Mouse (Mus musculus) embryonic fibroblast, embryonic 13.5 days (primary cell): ENCODE data around the gene Fkbp8.

ENCODE experiments used
- CTCF ChIP-seq: IDR thresholded peaks from 2 replicates; pipeline ENCODE4 v1.5.1; 2011; ENCODE audit warnings: mild to moderate bottlenecking, control low read depth, low read length, moderate library complexity, borderline replicate concordance; ENCODE audit not compliant: insufficient read depth
- POLR2A ChIP-seq: IDR thresholded peaks from 2 replicates; pipeline ENCODE4 v1.6.1; 2011; ENCODE audit warnings: low read depth, mild to moderate bottlenecking, control low read depth, low read length, moderate library complexity

DNA sequence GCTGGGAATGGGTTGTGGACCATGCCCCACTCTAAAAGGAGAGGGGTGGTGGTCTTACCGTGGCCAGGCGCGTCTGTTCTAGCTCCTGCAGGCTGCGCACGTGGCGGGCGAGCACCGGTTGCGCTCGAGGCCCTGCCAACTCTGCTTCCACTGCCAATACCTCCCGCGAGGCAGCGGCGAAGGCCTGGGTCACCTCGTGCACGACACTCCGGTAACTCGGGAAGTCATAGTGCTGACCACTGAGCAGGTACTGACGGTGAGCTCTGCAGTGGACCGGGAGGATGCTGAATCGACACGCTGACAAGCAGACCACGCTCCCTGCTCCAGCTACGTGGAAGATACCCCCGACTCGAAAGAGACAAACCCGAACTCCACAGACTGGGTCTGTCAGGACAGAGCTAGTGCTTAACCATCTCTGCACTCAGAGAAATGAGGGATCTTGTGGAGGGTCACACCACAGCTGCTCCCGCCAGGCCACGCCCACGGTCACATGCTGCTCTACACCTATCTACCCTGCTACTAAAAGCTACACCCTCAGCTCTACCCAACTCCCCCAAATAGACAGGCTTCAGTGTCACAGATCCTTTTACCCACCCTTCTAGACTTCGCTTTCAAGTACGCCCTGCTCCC, 21.7 kb upstream of the Fkbp8 start:
- TF ChIP-seq CTCF, result no peak
- TF ChIP-seq POLR2A, result no peak; the same call in 1 of the 2 replicates
